Mouse (Mus musculus) heart, postnatal 0 days (tissue): Measurements from ENCODE around the gene Helz.

ENCODE experiments used
- CTCF ChIP-seq: IDR thresholded peaks from 2 replicates; pipeline ENCODE4 v1.5.1; 2016; ENCODE audit warnings: antibody characterized with exemption, control low read depth, low read depth
- EP300 ChIP-seq: IDR thresholded peaks from 2 replicates; pipeline ENCODE4 v1.6.1; 2016; ENCODE audit warnings: antibody characterized with exemption, low read depth

DNA sequence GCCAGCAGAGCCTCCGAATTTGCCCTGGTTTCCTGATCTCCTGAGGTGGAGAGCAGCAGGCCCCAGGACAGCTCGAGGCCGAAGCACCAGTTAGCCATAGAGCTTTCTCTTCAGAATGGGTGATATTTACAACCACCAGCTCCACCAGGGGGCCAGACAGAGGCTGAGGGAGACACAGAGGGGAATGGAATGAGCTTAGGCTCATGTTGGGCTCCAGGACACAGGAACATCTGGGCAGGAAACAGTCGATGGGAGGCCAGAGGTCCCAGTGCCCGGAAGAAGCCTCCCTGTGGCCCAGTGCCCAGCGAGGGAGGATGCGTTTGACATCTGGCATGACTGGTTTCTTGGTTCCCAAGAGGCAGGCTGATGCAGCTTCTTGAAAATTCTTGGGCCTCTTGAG is 186.4 kb downstream of the Helz start:
- TF ChIP-seq CTCF = peak; percentile 39
- peak; percentile 49; the same call in 1 of the 2 replicates for TF ChIP-seq EP300
